Mouse (Mus musculus) neural tube, embryonic 11.5 days (tissue): ENCODE results near the gene Spint1. TPM values are rescaled to one million over a fixed set of nuclear protein-coding genes. Genes with fewer than 3 reads are reported as not detected.

Source experiments
- ATAC-seq: fragments of 200-750 bp; cut with Nextera tagmentation; 2 replicates; pipeline ENCODE4 v1.8.0; 2017; ENCODE audit warnings: moderate number of reproducible peaks, mild to moderate bottlenecking, moderate TSS enrichment, moderate library complexity; ENCODE audit not compliant: insufficient read depth, low FRiP score, low TSS enrichment
- DNase-seq: peaks from one replicate; pipeline ENCODE4 v3.0.0-alpha.2; 2015; ENCODE audit warnings: low spot score
- H3K27ac ChIP-seq: fragments of 300-500 bp; sonication (generic); 2 replicates; pipeline ENCODE4 v1.5.1; 2014; ENCODE audit warnings: low read depth, mild to moderate bottlenecking, low read length
- H3K27me3 ChIP-seq: fragments of 300-500 bp; sonication (generic); 2 replicates; pipeline ENCODE4 v1.6.1; 2014; ENCODE audit warnings: mild to moderate bottlenecking, low read length, mixed read lengths; ENCODE audit not compliant: control insufficient read depth, insufficient read depth
- H3K36me3 ChIP-seq: fragments of 300-500 bp; sonication (generic); 2 replicates; pipeline ENCODE4 v1.6.1; 2014; ENCODE audit warnings: mild to moderate bottlenecking, low read length, moderate library complexity, mixed read lengths; ENCODE audit not compliant: control insufficient read depth, insufficient read depth
- H3K4me1 ChIP-seq: fragments of 300-500 bp; sonication (generic); 2 replicates; pipeline ENCODE4 v1.6.1; 2014; ENCODE audit warnings: low read length, mixed read lengths; ENCODE audit not compliant: control insufficient read depth, insufficient read depth
- H3K4me2 ChIP-seq: fragments of 300-500 bp; sonication (generic); 2 replicates; pipeline ENCODE4 v1.6.1; 2014; ENCODE audit warnings: low read depth, mild to moderate bottlenecking, moderate library complexity
- H3K4me3 ChIP-seq: fragments of 300-500 bp; sonication (generic); 2 replicates; pipeline ENCODE4 v1.5.1; 2014; ENCODE audit warnings: low read depth, low read length
- H3K9ac ChIP-seq: fragments of 300-500 bp; sonication (generic); 2 replicates; pipeline ENCODE4 v1.6.1; 2014; ENCODE audit warnings: mild to moderate bottlenecking, low read length
- H3K9me3 ChIP-seq: fragments of 300-500 bp; sonication (generic); 2 replicates; pipeline ENCODE4 v1.6.1; 2016; ENCODE audit warnings: low read length; ENCODE audit not compliant: control insufficient read depth
- WGBS: fragments of 180-500 bp; shearing (Covaris S2); extraction: QIAGEN DNeasy Blood & Tissue Kit; methylation state at CpG from one replicate; pipeline ENCODE4 v1.1.7; 2014; 5-methylcytosine and 5-hydroxymethylcytosine counted together
- polyA plus RNA-seq: library from polyadenylated mRNA; unstranded; fragments of >200 nt; fragmentation: Nextera tagmentation; extraction: Ambion mirVana; gene quantifications from 2 replicates; pipeline ENCODE4 v1.2.1, GENCODE M21; 2014

Spint1 gene
- polyA plus RNA-seq, 1 experiment from 2014 or later: 2.7 TPM

- ATAC-seq: no peak
- Histone ChIP-seq H3K4me3 (no peak overlapping the region), H3K36me3 (no peaks in the 10 kb centered on the region), H3K4me2 (no peak overlapping the region), H3K4me1 (peaks cover 10% of the 10 kb centered on the region; the same call in 1 of the 2 replicates), H3K9ac (no peak overlapping the region), H3K9me3 (no peaks in the 10 kb centered on the region), H3K27ac (no peak overlapping the region), H3K27me3 (peaks cover 40% of the 10 kb centered on the region)
- DNase-seq: no peak
- WGBS: 70% methylated on average over 2 of the region's 2 CpGs
These were observed 1.5 kb downstream of the Spint1 start for GRCm38 (mm10) chr2:119238671-119239070.

- H3K9ac ChIP-seq: no peak overlapping the region
- no peak overlapping the region for H3K27ac ChIP-seq
- no peak overlapping the region for H3K4me2 ChIP-seq
- 53% methylated on average over 4 of the region's 4 CpGs for WGBS
- H3K4me3 ChIP-seq: no peak overlapping the region
- ATAC-seq: no peak
- peaks cover 10% of the 10 kb centered on the region; the same call in 1 of the 2 replicates for H3K4me1 ChIP-seq
- no peaks in the 10 kb centered on the region for H3K9me3 ChIP-seq
- H3K36me3 ChIP-seq: no peaks in the 10 kb centered on the region
- H3K27me3 ChIP-seq: peaks cover 39% of the 10 kb centered on the region
- DNase-seq: no peak
These were observed 3.1 kb downstream of the Spint1 start for GRCm38 (mm10) chr2:119240075-119240818.

DNA sequence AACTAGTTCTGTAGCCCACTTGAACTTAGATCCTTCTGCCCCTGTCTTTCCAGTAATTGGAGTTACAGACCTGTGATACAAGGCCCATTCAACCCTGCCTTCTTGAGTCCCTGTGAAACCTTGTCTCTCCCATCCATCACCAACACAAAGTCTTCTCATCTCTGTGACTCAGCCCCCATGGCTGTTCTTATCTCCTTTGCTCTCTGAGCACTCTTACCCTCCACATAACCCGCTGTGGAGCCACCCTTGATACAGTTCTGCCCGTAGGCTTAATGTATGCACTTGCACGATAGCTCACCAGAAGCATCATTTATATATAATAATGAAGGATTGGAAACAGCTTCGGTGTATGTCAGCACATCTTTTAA lies 3.6 kb downstream of the Spint1 start:
- ATAC-seq (no peak), DNase-seq (no peak)
- Histone ChIP-seq H3K9ac (no peak overlapping the region), H3K4me3 (no peak overlapping the region), H3K9me3 (no peaks in the 10 kb centered on the region), H3K27ac (no peak overlapping the region), H3K27me3 (peaks cover 37% of the 10 kb centered on the region), H3K4me2 (no peak overlapping the region), H3K4me1 (peaks cover 10% of the 10 kb centered on the region; the same call in 1 of the 2 replicates), H3K36me3 (no peaks in the 10 kb centered on the region)
- 87% methylated on average over 4 of the region's 4 CpGs for WGBS

GRCm38 (mm10) chr2:119242548-119242947 lies 5.4 kb downstream of the Spint1 start:
- Histone ChIP-seq H3K27me3 (peaks cover 19% of the 10 kb centered on the region), H3K27ac (no peak overlapping the region), H3K4me2 (no peak overlapping the region), H3K9me3 (no peaks in the 10 kb centered on the region), H3K4me1 (peaks cover 2% of the 10 kb centered on the region; the same call in 1 of the 2 replicates), H3K36me3 (no peaks in the 10 kb centered on the region), H3K9ac (no peak overlapping the region), H3K4me3 (no peak overlapping the region)
- 84% methylated on average over 9 of the region's 9 CpGs for WGBS
- ATAC-seq (no peak), DNase-seq (no peak)

- no peaks in the 10 kb centered on the region for H3K9me3 ChIP-seq
- DNase-seq: no peak
- WGBS: 91% methylated on average over 7 of the region's 7 CpGs
- H3K4me3 ChIP-seq: no peak overlapping the region
- no peak overlapping the region for H3K9ac ChIP-seq
- H3K27me3 ChIP-seq: no peaks in the 10 kb centered on the region
- no peak overlapping the region for H3K4me2 ChIP-seq
- no peaks in the 10 kb centered on the region for H3K4me1 ChIP-seq
- no peaks in the 10 kb centered on the region for H3K36me3 ChIP-seq
- H3K27ac ChIP-seq: no peak overlapping the region
- ATAC-seq: no peak
These were observed 8.1 kb downstream of the Spint1 start for GRCm38 (mm10) chr2:119245246-119245645.

GRCm38 (mm10) chr2:119247904-119248303 lies 10.7 kb downstream of the Spint1 start:
- H3K36me3 ChIP-seq: no peaks in the 10 kb centered on the region
- WGBS: 84% methylated on average over 9 of the region's 9 CpGs
- ATAC-seq: no peak
- H3K9ac ChIP-seq: no peak overlapping the region
- no peaks in the 10 kb centered on the region for H3K4me1 ChIP-seq
- no peak for DNase-seq
- no peak overlapping the region for H3K27ac ChIP-seq
- no peak overlapping the region for H3K4me2 ChIP-seq
- no peak overlapping the region for H3K4me3 ChIP-seq
- no peaks in the 10 kb centered on the region for H3K27me3 ChIP-seq
- H3K9me3 ChIP-seq: no peaks in the 10 kb centered on the region

DNA sequence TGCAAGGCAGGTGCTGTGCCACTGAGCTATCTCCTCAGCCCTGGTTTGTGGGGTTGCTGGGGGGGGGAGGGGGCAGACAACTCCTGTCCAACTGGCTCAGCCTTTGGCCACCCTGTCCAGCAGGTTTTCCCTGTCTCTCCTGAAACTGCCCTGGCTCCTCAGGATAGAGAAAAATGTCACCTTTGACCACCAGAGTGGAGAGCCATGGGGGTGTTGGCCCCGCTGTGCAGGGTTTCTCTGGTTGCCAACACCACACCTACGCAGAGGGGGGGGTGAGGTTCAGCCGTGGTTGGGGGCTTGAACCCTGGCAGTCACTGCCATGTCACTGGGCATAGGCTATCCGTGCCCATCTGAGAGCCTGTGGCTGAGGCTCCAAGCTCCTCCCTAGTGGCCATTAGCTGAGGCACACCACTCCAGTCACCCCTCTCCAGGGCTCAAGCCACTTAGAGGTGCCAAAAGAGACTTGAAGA lies 12.5 kb downstream of the Spint1 start:
- H3K36me3 ChIP-seq: no peaks in the 10 kb centered on the region
- no peak overlapping the region for H3K9ac ChIP-seq
- no peak overlapping the region for H3K27ac ChIP-seq
- H3K4me2 ChIP-seq: no peak overlapping the region
- no peaks in the 10 kb centered on the region for H3K4me1 ChIP-seq
- H3K9me3 ChIP-seq: no peaks in the 10 kb centered on the region
- no peaks in the 10 kb centered on the region for H3K27me3 ChIP-seq
- ATAC-seq (no peak), DNase-seq (no peak)
- no peak overlapping the region for H3K4me3 ChIP-seq
- WGBS: 80% methylated on average over 4 of the region's 4 CpGs

- Histone ChIP-seq H3K4me2 (no peak overlapping the region), H3K9ac (no peak overlapping the region), H3K27ac (no peak overlapping the region), H3K9me3 (no peaks in the 10 kb centered on the region), H3K4me3 (no peak overlapping the region), H3K36me3 (no peaks in the 10 kb centered on the region), H3K4me1 (no peaks in the 10 kb centered on the region), H3K27me3 (no peaks in the 10 kb centered on the region)
- ATAC-seq (no peak), DNase-seq (no peak)
- 57% methylated on average over 5 of the region's 5 CpGs for WGBS
These were observed 13.2 kb downstream of the Spint1 start for GRCm38 (mm10) chr2:119250377-119250776.

- H3K27me3 ChIP-seq: no peaks in the 10 kb centered on the region
- H3K9ac ChIP-seq: no peak overlapping the region
- ATAC-seq (peak; percentile 63; the same call in 1 of the 2 replicates), DNase-seq (peak; percentile 86)
- whole genome bisulfite sequencing: 20% methylated on average over 11 of the region's 11 CpGs
- H3K27ac ChIP-seq: no peak overlapping the region
- no peaks in the 10 kb centered on the region for H3K4me1 ChIP-seq
- 0 out of 2 replicates have a peak overlapping the region, but pooled peaks have one; percentile 5 for H3K4me2 ChIP-seq
- no peaks in the 10 kb centered on the region for H3K9me3 ChIP-seq
- no peaks in the 10 kb centered on the region for H3K36me3 ChIP-seq
- H3K4me3 ChIP-seq: no peak overlapping the region
These were observed 13.8 kb downstream of the Spint1 start for GRCm38 (mm10) chr2:119250826-119251478.
